Mouse (Mus musculus) hindbrain, embryonic 12.5 days (tissue): Measurements from ENCODE around the gene Vdac1. TPM values are rescaled to one million over a fixed set of nuclear protein-coding genes. Genes with fewer than 3 reads are reported as not detected.

Source experiments
- ATAC-seq: fragments of 200-750 bp; cut with Nextera tagmentation; 2 replicates; pipeline ENCODE4 v1.8.0; 2017; ENCODE audit warnings: moderate TSS enrichment; ENCODE audit not compliant: low FRiP score
- H3K27ac ChIP-seq: fragments of 300-500 bp; sonication (generic); 2 replicates; pipeline ENCODE4 v1.5.1; 2016; ENCODE audit warnings: mild to moderate bottlenecking
- H3K27me3 ChIP-seq: fragments of 300-500 bp; sonication (generic); 2 replicates; pipeline ENCODE4 v1.6.1; 2016; ENCODE audit warnings: mild to moderate bottlenecking
- H3K36me3 ChIP-seq: fragments of 300-500 bp; sonication (generic); 2 replicates; pipeline ENCODE4 v1.6.1; 2016; ENCODE audit warnings: mild to moderate bottlenecking
- H3K4me1 ChIP-seq: fragments of 300-500 bp; sonication (generic); 2 replicates; pipeline ENCODE4 v1.6.1; 2016
- H3K4me2 ChIP-seq: fragments of 300-500 bp; sonication (generic); replicated peaks from 2 replicates; pipeline ENCODE4 v1.6.1; 2016; ENCODE audit warnings: mild to moderate bottlenecking
- H3K4me3 ChIP-seq: fragments of 300-500 bp; sonication (generic); 2 replicates; pipeline ENCODE4 v1.5.1; 2016; ENCODE audit warnings: mild to moderate bottlenecking
- H3K9ac ChIP-seq: fragments of 300-500 bp; sonication (generic); 2 replicates; pipeline ENCODE4 v1.6.1; 2016; ENCODE audit warnings: mild to moderate bottlenecking, moderate library complexity
- H3K9me3 ChIP-seq: fragments of 300-500 bp; sonication (generic); replicated peaks from 2 replicates; pipeline ENCODE4 v1.6.1; 2016; ENCODE audit warnings: mild to moderate bottlenecking
- WGBS: fragments of 180-500 bp; shearing (Covaris S2); methylation state at CpG from one replicate; pipeline ENCODE4 v1.1.7; 2016; 5-methylcytosine and 5-hydroxymethylcytosine counted together
- polyA plus RNA-seq: library from polyadenylated mRNA; unstranded; fragments of >200 nt; fragmentation: Nextera tagmentation; extraction: Ambion mirVana; gene quantifications from 2 replicates; pipeline ENCODE4 v1.2.1, GENCODE M21; 2016

The Vdac1 gene
- 232 and 233 TPM in 2 replicates for polyA plus RNA-seq

DNA sequence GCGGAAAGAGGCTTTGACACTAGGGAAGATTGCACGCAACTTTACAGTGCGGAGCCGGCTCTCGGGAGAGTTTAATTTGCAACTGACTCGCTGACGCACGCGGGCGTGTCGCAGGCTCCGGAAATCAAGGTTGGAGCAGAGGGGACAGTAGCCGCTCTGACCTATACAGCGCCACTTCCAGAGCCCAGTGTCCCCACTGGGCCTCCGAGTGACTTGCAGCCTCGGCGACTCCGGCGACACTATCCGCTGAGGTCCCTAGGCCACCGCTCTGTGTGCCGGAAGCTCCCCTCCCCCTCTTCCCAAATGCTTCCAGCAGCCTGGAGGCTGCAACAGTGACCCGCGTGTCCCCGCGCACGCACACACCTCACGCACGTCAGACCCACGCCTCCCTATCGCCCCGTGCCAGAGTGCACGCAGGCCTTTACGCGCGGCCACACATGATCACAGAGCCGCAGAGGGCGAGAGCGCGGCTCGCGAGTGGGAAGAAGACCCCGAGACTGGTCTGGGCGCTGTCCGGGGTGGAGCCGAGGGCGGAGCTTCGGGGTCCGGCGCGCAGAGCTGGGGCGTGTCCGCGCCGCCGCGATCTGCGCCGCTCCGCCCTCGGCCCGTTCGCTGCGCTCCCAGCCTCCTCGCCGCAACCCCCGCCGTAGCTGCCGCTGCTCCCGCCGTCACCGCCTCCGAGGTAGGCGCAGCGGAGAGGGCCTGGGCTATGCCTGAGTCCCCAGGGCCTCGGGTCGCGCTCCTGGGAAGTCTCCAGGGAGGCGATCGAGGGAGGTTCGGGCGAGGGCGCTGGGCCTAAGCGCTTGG, at the start of gene Vdac1:
Vdac1 (plus strand) TSS at position 390 of the 807 bp plus-strand sequence.
- Histone ChIP-seq H3K27ac (peak within 1 kb of the TSS; percentile 87), H3K4me1 (peaks cover 42% of the 10 kb centered on the region), H3K36me3 (no peaks in the 10 kb centered on the region), H3K4me3 (peak within 1 kb of the TSS; percentile 73), H3K9ac (peak within 1 kb of the TSS; percentile 83), H3K9me3 (no peaks in the 10 kb centered on the region), H3K4me2 (peak within 1 kb of the TSS; percentile 81), H3K27me3 (no peaks in the 10 kb centered on the region)
- peak; percentile 97 for ATAC-seq
- WGBS, result under 1% methylated on average over 84 of the region's 84 CpGs

DNA sequence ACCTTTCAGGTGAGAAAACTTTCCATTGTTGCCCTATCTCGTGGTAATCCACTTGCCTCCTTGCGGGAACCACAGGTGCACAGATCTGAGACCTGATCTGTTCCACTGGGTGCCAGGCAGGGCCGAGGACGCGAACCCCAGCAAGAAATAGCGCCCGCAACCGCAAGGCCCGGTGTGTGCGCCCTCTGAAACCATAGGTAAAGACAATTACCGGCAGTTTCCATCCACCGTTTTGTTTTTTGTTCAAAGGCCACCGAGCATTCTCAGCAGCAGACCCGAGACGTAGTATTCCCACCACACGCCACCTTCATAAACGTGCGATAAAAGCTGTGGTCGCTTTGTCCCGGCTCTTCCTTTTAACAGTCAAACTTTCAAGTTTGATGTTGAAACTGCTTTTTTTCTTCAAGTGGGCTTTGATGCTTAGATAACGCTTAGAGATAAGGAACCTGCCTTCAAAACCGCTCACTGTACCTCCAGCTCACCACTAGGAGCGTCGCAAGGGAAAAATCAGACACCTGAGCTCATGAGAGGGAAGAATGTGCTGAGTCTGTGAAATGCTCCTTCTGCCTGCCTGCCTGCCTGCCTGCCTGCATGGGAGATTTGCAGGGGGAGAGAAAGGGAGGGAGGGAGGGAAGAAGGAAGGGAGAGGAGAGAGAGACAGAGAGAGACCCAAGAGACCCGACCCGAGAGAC, 46.4 kb upstream of the Vdac1 start:
- ATAC-seq, result no peak
- Histone ChIP-seq H3K4me3 (no peak overlapping the region), H3K27ac (no peak overlapping the region), H3K36me3 (no peaks in the 10 kb centered on the region), H3K9ac (no peak overlapping the region), H3K4me1 (peaks cover 8% of the 10 kb centered on the region; the same call in 1 of the 2 replicates), H3K9me3 (no peaks in the 10 kb centered on the region), H3K4me2 (peak overlapping the region; percentile 21; the same call in 1 of the 2 replicates), H3K27me3 (peaks cover 26% of the 10 kb centered on the region)
- 20% methylated on average over 26 of the region's 26 CpGs for WGBS

DNA sequence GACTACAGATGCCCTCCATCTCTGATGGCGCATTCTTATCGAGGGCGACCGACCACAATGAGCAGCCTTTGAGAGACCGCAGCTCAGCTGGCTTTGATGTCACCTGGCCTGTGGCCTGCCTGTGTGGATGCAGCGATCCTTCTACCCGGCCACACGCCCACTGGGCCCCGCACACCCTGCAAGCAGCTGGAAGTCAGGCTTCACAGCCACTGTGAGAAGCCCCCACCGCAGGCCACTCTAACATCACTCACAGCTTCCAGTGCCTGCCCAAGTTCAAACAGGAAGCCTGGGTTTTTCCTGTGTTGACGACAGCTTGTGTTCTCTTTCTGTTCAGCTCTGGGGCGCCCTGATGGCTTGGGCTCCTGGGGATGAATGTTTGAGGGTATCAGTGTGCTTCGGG, 42.2 kb upstream of the Vdac1 start:
- Histone ChIP-seq H3K4me1 (peaks cover 8% of the 10 kb centered on the region; the same call in 1 of the 2 replicates), H3K9me3 (no peaks in the 10 kb centered on the region), H3K4me3 (no peak overlapping the region), H3K27ac (no peak overlapping the region), H3K9ac (no peak overlapping the region), H3K4me2 (no peak overlapping the region), H3K27me3 (peaks cover 23% of the 10 kb centered on the region), H3K36me3 (no peaks in the 10 kb centered on the region)
- ATAC-seq, result no peak
- 78% methylated on average over 13 of the region's 13 CpGs for WGBS

DNA sequence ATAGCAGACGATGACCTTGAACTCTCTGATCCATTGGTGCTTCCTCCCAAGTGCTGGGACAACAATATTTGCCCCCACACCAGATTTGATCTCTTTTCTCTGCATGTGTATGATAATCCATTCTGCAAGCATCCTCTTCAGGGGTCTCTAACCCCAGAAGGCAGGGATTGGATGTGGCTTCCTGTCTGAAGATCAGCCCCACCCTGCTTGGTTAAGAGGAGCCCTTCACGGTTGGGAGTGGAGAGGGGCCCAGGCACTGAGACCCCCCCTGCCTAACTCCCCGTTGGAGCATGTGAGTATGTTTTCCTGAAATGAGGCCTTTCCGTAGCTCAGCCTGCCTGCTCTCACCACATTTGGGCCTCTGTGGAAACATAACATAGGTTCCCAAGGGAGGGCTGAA, 41.0 kb upstream of the Vdac1 start:
- H3K9me3 ChIP-seq, result no peaks in the 10 kb centered on the region
- ATAC-seq, result no peak
- peaks cover 4% of the 10 kb centered on the region; the same call in 1 of the 2 replicates for H3K4me1 ChIP-seq
- 73% methylated on average over 4 of the region's 4 CpGs for WGBS
- H3K4me3 ChIP-seq, result no peak overlapping the region
- no peak overlapping the region for H3K27ac ChIP-seq
- H3K4me2 ChIP-seq, result no peak overlapping the region
- no peaks in the 10 kb centered on the region for H3K36me3 ChIP-seq
- H3K27me3 ChIP-seq, result peaks cover 11% of the 10 kb centered on the region
- H3K9ac ChIP-seq, result no peak overlapping the region

DNA sequence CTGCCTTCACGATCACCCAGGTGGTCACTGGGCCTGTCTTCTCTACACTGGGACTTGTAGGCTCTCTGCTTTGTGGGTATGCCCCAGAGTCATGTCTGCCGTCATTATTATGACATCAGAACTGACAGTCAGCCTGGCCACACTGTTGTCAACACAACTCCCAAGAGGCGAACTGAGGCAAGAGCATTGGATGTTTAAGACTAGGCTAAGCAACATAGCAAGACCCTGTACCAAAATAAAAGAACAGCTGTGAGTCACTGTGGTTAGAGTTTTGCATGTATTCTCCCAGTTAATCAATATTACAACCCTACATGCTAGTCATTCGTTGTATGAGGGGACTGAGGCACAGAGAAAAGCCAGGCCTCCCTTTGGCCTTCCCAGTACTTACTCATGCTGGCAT, 40.1 kb upstream of the Vdac1 start:
- no peak overlapping the region for H3K9ac ChIP-seq
- no peak overlapping the region for H3K4me2 ChIP-seq
- 0 out of 2 replicates have a peak, but pooled peaks cover 4% of the 10 kb centered on the region for H3K4me1 ChIP-seq
- H3K27me3 ChIP-seq, result 0 out of 2 replicates have a peak, but pooled peaks cover 3% of the 10 kb centered on the region
- no peak overlapping the region for H3K4me3 ChIP-seq
- WGBS, result 80% methylated on average over 4 of the region's 4 CpGs
- no peaks in the 10 kb centered on the region for H3K9me3 ChIP-seq
- no peak for ATAC-seq
- no peak overlapping the region for H3K27ac ChIP-seq
- no peaks in the 10 kb centered on the region for H3K36me3 ChIP-seq

DNA sequence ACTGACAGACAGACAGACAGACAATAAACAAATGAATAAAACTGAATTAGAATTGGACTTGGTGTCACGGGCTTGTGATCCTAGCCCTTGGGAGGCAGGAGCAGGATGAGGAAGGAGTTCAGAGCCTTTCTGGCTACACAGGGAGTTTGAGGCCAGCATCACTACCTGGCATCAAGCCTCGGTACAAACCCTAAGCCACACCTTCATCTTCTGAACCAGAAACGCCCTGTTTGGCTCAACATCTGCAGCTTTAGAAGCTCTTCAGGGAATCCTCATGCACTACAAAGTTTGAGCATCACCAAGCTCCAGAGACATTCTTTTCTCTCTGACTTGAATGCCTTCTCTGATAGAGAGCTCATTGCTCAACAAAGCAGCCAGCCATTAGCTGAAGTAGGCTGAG, 39.1 kb upstream of the Vdac1 start:
- no peak for ATAC-seq
- H3K27me3 ChIP-seq, result 0 out of 2 replicates have a peak, but pooled peaks cover 3% of the 10 kb centered on the region
- no peaks in the 10 kb centered on the region for H3K36me3 ChIP-seq
- H3K9ac ChIP-seq, result no peak overlapping the region
- 0 out of 2 replicates have a peak, but pooled peaks cover 4% of the 10 kb centered on the region for H3K4me1 ChIP-seq
- no peaks in the 10 kb centered on the region for H3K9me3 ChIP-seq
- no peak overlapping the region for H3K4me2 ChIP-seq
- WGBS, result 74% methylated on average over 3 of the region's 3 CpGs
- no peak overlapping the region for H3K4me3 ChIP-seq
- H3K27ac ChIP-seq, result no peak overlapping the region

DNA sequence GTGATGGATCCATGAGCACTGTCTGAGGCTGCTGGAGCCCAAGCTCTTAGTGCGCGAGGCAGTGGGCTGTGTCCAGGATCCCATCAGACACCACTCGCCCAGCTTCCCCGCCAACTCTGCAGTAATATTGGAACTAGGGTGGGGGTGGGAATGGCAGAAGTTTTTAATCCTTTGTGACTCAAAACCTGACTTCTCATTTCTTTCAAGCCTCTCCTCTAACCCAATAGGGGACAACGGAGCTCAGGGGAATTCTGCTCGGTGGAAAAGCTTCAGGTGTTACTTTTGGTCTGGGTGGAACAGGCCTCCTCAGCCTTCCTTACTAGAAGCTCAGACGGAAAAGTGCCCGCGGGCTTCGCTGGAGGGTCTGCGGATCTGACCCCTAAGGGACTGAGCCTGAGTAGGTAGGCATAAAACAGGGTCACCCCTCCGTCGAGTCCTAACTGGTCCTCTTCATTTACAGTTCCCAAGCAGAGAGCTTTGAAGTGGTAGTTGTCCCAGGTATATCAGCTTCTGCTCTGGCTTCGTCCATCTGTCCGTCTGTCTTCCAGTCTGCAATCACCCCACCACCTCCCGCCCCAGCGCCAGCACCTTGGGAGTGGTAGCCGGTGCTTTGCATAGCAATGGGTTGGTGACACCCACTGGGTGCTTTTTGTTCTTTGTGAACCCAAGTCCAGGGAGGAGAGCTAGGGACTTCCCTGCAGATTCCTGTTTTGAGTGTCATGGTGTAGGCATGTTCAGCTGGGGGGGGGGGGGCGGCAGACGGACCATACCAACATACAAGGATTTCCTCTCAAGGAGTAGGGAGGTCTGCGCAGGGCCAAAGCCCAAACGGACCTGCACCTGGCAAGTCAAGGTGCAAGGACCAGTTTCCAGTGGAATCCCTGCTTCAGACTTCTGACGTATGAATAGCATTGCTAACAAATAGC, 36.0 kb upstream of the Vdac1 start:
- no peak for ATAC-seq
- H3K9ac ChIP-seq, result no peak overlapping the region
- no peaks in the 10 kb centered on the region for H3K9me3 ChIP-seq
- WGBS, result 60% methylated on average over 23 of the region's 23 CpGs
- H3K4me3 ChIP-seq, result no peak overlapping the region
- no peaks in the 10 kb centered on the region for H3K36me3 ChIP-seq
- H3K27me3 ChIP-seq, result no peaks in the 10 kb centered on the region
- H3K27ac ChIP-seq, result no peak overlapping the region
- no peaks in the 10 kb centered on the region for H3K4me1 ChIP-seq
- H3K4me2 ChIP-seq, result no peak overlapping the region

DNA sequence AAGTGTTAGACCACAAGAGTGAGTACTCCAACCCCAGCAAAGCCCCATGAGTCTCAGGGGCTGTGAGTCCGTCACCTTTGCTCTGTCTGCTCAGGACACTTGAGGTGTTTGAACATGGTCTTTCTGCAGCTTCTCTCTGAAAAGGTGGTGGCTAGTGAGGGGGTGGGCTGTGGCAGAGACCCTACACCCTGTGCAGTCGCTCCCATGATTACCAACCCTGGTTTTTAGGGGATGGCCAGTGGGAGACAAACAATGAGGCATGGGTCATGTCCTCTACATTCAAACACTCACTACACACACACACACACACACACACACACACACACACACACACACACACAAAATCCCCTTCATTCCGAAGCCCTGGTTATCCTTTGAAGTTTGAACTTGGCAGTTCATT, 33.3 kb upstream of the Vdac1 start:
- H3K4me3 ChIP-seq, result no peak overlapping the region
- 61% methylated on average over 3 of the region's 3 CpGs for WGBS
- no peaks in the 10 kb centered on the region for H3K36me3 ChIP-seq
- H3K27me3 ChIP-seq, result no peaks in the 10 kb centered on the region
- H3K4me2 ChIP-seq, result no peak overlapping the region
- H3K9me3 ChIP-seq, result no peaks in the 10 kb centered on the region
- no peak overlapping the region for H3K27ac ChIP-seq
- H3K4me1 ChIP-seq, result no peaks in the 10 kb centered on the region
- no peak for ATAC-seq
- H3K9ac ChIP-seq, result no peak overlapping the region

DNA sequence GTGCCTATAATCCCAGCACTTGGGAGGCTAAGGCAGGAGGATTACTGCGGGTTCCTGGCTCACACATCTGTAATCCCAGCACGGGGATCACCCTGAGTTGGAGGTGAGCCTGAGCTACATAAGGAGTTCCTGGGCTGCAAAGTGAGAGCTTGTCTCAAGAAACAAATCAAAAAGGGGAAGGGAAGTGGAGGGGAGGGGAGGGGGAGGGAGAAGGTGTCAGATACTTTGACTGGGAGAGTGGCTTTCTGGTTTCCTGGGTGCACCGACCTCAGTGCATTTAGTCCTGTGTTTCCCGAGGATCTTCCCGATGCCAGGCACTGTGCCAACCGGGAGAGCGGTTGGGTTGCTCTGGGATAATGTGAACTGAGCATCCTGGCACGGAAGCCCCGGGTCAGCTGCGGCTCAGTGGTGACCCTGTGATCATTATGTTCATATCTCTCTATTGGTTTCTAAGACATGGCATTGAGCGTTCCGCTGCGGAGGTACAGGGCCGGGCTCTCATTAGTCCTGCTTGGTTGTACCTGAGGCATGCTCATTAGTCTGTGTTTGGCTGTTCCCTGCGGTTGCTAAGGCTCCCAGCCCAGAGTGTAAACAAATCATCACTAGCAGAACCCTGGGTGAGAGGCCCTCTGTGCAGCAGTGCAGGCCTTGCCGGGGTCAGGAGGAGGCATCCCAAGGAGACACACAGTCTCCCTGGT, 28.1 kb upstream of the Vdac1 start:
- no peak overlapping the region for H3K4me2 ChIP-seq
- ATAC-seq, result 0 out of 2 replicates have a peak, but pooled peaks have one; percentile 26
- no peak overlapping the region for H3K4me3 ChIP-seq
- WGBS, result 50% methylated on average over 16 of the region's 16 CpGs
- no peak overlapping the region for H3K27ac ChIP-seq
- H3K27me3 ChIP-seq, result no peaks in the 10 kb centered on the region
- H3K9ac ChIP-seq, result no peak overlapping the region
- no peaks in the 10 kb centered on the region for H3K4me1 ChIP-seq
- H3K36me3 ChIP-seq, result no peaks in the 10 kb centered on the region
- H3K9me3 ChIP-seq, result no peaks in the 10 kb centered on the region

DNA sequence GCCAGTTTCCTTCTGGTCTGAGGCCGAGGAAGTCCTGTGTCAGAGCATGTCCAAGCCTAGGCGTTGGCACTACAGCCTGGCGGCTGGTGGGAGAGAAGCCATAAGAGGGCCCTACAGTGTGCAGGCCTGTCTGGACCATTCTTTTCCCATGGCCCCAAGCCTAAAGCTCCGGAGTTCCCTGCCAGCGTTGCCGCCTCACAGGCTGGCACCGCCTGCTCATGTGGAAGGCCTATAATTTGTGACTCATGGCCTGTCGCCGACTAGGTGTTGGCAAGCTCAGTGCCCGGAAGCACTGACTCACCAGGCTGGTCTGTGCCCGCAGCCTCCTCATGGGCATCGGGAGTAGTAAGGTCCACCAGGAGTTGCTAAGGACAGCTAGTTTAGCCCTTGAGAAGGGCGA, 27.0 kb upstream of the Vdac1 start:
- 90% methylated on average over 13 of the region's 13 CpGs for WGBS
- no peaks in the 10 kb centered on the region; the same call in 1 of the 2 replicates for H3K4me1 ChIP-seq
- H3K9ac ChIP-seq, result no peak overlapping the region
- no peaks in the 10 kb centered on the region for H3K27me3 ChIP-seq
- H3K4me3 ChIP-seq, result no peak overlapping the region
- H3K9me3 ChIP-seq, result no peaks in the 10 kb centered on the region
- no peak overlapping the region for H3K4me2 ChIP-seq
- H3K36me3 ChIP-seq, result no peaks in the 10 kb centered on the region
- ATAC-seq, result no peak
- no peak overlapping the region for H3K27ac ChIP-seq

DNA sequence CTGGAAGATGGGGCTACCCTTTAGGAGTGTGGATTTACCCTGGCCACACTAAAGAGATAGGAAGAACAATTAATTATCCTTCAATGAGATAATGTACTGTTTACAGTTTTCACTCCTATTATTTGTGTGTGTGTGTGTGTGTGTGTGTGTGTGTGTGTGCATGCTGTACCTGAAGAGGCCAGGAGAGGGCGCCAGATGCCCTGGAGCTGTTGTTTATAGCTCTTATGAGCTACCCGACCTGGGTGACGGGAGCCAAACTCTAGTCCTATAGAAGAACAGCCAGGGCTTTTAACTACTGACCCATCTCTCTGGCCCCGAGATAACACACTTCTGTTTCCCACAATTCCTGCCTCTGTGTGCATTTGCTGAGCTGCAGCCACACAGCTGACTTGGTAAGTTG, 25.4 kb upstream of the Vdac1 start:
- no peak for ATAC-seq
- Histone ChIP-seq H3K27me3 (no peaks in the 10 kb centered on the region), H3K36me3 (no peaks in the 10 kb centered on the region), H3K4me2 (no peak overlapping the region), H3K4me1 (no peaks in the 10 kb centered on the region; the same call in 1 of the 2 replicates), H3K27ac (no peak overlapping the region), H3K4me3 (no peak overlapping the region), H3K9me3 (no peaks in the 10 kb centered on the region), H3K9ac (no peak overlapping the region)
- WGBS, result 91% methylated on average over 4 of the region's 4 CpGs
